Mouse (Mus musculus): ENCODE measurements around the gene Rgl1. TPM values are rescaled to one million over a fixed set of nuclear protein-coding genes. Genes with fewer than 3 reads are reported as not detected.

Rgl1 gene
- polyA plus RNA-seq, 1 experiment: 0.21 TPM

DNA sequence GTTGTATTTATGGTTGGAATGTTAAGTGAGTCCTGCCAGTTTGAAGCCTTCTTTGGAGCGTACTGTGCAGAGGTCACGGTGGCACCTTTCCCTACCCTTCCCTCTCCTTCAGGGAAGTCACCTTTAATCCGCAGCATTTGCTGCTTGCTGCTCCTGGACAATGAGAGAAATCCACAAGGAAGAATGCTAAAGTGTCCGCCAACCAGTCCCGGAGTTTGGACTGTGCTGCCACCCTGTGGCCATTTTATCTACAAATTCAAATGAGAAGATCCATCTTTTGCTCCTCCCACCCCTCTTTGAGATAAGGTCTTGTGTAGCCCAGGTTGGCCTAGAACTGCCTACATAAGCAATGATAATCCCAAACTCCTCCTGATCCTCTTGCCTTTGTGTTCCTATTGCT is 19.7 kb downstream of the Rgl1 start:
- no peak for TF ChIP-seq GATA1 (IDR thresholded peaks at IDR 0.05; ENCODE audit: low read length)

DNA sequence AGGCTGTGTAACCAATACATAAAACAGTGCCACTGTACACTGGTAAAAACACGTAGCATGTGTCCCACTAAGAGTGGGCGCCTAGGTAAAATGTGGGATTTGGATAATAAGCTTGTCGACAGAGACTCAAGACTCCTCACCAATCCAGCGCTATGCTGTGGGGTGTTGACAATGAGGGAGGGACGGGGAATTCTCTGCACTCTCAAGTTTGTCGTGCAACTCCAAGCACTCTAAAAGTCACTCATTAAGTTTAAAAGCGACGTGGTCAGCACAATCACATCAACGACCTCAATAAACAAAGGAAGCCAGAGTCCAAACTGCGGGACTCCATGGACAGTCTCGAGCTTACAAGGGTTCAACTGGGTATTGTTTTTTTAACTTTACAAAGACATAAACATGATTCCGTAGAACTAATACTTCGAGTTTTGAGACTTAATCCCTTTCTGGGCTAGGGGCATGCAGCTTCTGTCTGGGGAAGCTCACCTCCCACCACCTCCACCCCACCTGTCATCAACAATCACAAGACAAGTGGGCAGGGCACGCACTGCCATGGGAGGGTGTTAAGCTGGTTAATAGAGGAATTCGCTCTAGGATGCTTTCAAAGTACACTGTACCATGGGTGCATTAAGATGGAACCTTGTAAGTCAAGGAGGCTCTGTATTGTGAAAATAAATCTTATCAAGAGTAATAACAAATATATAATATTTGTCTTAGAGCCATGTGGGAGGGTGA is 22.9 kb downstream of the Rgl1 start:
- no peak for TF ChIP-seq GATA1 (IDR thresholded peaks at IDR 0.05; ENCODE audit: low read length)

- TF ChIP-seq GATA1 (IDR thresholded peaks at IDR 0.05; ENCODE audit: low read length): no peak
Measured at GRCm38 (mm10) chr1:152739374-152739773, 26.8 kb downstream of the Rgl1 start.

- TF ChIP-seq GATA1 (IDR thresholded peaks at IDR 0.05; ENCODE audit: low read length): no peak
Measured at GRCm38 (mm10) chr1:152738793-152739192, 27.4 kb downstream of the Rgl1 start.

GRCm38 (mm10) chr1:152727604-152728236 is 38.4 kb downstream of the Rgl1 start:
- no peak for TF ChIP-seq GATA1 (IDR thresholded peaks at IDR 0.05; ENCODE audit: low read length)

DNA sequence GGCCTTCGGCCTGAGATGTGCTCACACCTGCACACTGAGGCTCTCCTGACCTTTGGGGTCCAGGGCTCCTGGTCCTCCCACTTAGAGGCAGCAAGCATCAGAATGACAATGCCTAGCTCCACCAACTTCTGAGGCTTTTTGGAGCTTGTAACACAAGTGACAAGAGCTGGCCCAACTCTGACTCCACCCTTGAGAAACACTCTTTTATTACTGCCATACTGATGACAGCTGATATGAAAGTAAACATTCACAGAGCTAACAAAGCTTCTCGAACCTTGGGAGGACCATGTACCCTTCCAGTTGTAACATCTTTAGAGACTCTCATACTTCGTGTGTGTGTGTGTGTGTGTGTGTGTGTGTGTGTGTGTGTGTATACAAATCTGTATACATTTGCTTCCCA is 40.1 kb downstream of the Rgl1 start:
- no peak for TF ChIP-seq GATA1 (IDR thresholded peaks at IDR 0.05; ENCODE audit: low read length)

GRCm38 (mm10) chr1:152724286-152724685 is 41.9 kb downstream of the Rgl1 start:
- TF ChIP-seq GATA1 (IDR thresholded peaks at IDR 0.05; ENCODE audit: low read length): no peak

DNA sequence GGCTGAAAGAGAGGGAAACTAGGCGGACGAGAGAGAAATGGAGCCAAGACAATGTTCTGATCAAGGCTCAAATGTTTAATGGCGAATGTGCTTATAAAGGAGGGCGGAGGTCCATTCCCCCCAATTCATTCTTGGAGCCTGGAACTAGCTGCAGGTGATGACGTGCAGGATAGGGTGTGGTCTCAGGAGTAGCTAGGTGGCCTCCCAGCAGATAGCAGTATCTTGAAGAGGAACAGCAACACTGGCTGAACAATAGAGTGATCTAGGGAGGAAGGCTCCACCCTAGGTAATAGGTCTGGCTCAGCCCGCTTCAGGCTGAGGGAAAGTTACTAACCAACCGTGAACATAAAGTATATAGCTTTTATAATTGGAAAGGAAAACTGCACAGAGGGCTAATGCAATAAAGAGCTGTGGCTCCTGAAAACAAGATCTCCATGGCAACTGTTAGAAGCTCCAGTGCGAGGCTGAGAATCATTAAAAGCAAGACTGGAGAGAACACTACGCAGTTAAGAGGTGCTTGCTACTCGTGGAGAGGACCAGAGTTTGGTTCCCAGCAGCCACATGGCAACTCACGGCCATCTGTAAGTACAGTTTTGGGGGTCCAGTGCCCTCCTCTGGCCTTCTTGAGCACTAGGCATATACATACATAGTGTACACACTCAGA is 44.5 kb downstream of the Rgl1 start:
- TF ChIP-seq GATA1 (IDR thresholded peaks at IDR 0.05; ENCODE audit: low read length): no peak

GRCm38 (mm10) chr1:152720969-152721368 is 45.2 kb downstream of the Rgl1 start:
- TF ChIP-seq GATA1 (IDR thresholded peaks at IDR 0.05; ENCODE audit: low read length): no peak

DNA sequence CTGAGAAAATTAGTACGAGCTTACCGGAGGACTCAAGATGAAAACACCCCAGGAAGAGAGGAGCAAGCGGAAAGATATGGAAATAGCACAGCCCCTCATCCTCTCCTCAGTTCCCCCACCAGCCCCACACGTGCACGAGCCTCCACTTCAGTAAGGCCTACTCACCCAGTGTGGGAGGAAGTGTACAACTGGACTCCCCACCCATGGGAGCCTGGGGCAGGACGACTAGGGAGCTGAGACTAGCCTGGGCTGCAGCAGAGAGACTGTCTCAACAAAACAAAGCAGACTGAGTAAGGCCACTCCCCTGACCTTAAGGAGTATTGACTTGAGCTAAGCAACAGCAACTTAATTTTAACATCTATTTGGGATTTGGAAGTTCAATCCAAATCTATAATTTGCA is 48.0 kb downstream of the Rgl1 start:
- no peak for TF ChIP-seq GATA1 (IDR thresholded peaks at IDR 0.05; ENCODE audit: low read length)

- TF ChIP-seq GATA1 (IDR thresholded peaks at IDR 0.05; ENCODE audit: low read length): no peak
Measured at GRCm38 (mm10) chr1:152717329-152717728, 48.8 kb downstream of the Rgl1 start.

GRCm38 (mm10) chr1:152714405-152714804 is 51.7 kb downstream of the Rgl1 start:
- no peak for TF ChIP-seq GATA1 (IDR thresholded peaks at IDR 0.05; ENCODE audit: low read length)

- no peak for TF ChIP-seq GATA1 (IDR thresholded peaks at IDR 0.05; ENCODE audit: low read length)
Measured at GRCm38 (mm10) chr1:152713924-152714323, 52.2 kb downstream of the Rgl1 start.

DNA sequence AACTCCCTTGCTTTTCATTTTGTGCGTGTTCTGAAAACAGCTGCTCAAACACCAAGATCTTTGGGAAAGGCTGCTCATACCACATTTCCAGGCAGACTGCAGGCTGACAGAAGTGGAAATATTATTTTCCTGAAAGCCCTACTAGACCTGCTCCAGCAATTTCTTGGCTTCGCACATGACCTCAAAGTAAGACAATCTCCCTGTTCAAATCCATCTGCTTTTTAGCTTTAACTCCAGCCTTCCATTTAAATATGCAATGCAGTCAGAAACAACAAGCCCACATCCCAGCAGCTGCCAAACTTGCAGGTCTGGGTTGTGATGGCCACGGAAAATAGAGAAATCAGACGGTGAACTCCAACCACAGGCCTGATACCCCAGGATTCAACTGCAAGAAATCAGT is 55.1 kb downstream of the Rgl1 start:
- TF ChIP-seq GATA1 (IDR thresholded peaks at IDR 0.05; ENCODE audit: low read length): no peak

DNA sequence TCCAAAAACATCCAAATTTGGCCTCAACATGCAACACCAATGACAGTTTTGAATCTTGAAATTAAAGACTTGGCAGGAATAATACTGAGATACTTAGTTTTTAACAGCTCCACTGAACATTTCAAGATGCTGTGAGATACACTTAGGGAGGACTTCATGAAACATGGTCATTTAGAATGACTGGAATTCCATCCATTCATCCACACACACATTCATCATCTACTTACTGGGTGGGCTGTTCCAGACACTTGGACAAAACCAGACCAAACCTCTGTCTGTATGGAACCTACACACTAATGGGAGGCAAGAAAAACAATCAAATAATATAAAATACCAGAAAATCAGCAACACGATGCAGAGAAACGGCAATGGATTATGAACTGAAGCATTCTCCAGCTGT is 58.6 kb downstream of the Rgl1 start:
- no peak for TF ChIP-seq GATA1 (IDR thresholded peaks at IDR 0.05; ENCODE audit: low read length)

GRCm38 (mm10) chr1:152703941-152704340 is 62.2 kb downstream of the Rgl1 start:
- TF ChIP-seq GATA1 (IDR thresholded peaks at IDR 0.05; ENCODE audit: low read length): no peak

DNA sequence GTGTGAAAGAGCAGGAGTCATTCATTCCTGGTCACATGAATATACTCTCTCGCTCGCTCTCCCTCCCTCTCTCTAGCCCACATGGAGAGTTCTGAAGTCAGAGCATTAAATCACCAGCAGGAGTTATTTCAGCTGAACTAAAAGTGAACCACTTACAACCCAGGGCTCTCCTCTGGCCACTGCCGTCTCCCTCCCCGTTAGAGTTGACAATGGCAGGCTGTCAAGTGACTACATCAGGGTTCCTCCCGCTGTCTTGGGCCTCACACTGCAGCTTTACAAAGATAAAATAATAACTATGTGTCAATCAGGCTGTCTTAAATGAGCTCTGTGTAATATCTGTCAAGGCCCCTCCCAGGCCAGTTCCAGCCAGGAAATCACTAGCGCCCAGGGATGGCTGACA is 63.2 kb downstream of the Rgl1 start:
- no peak for TF ChIP-seq GATA1 (IDR thresholded peaks at IDR 0.05; ENCODE audit: low read length)
